21 mouse cellular contexts compared by ENCODE assay signal in genomic region chr10:87753483-87753882, GRCm38 (mm10).
"Had no signal": no experiment of that assay in that cellular context is flagged by ENCODE, and none has a peak within 500 bp of the region (broad histone marks: within the 10 kb centered on the region; RNA-seq: fewer than 3 reads in every experiment).

No protein-coding gene starts in this region.

- H3K4me2 ChIP-seq: lung, embryonic 15.5 days; midbrain, embryonic 12.5 days; neural tube, embryonic 13.5 days; neural tube, embryonic 15.5 days had no signal

- H3K27me3 ChIP-seq: lung, embryonic 15.5 days; midbrain, embryonic 12.5 days; neural tube, embryonic 13.5 days; neural tube, embryonic 15.5 days had no signal

- ATAC-seq: liver, postnatal 0 days; lung, postnatal 0 days; midbrain, embryonic 16.5 days had no signal

- H3K27ac ChIP-seq: lung, embryonic 15.5 days; midbrain, embryonic 10.5 days; midbrain, embryonic 12.5 days; neural tube, embryonic 13.5 days; neural tube, embryonic 15.5 days had no signal

- H3K4me1 ChIP-seq: lung, embryonic 15.5 days; midbrain, embryonic 10.5 days; midbrain, embryonic 12.5 days; neural tube, embryonic 13.5 days had no signal

- H3K4me3 ChIP-seq: lung, embryonic 15.5 days; midbrain, embryonic 10.5 days; midbrain, embryonic 12.5 days; myocyte; neural tube, embryonic 13.5 days; neural tube, embryonic 15.5 days had no signal

- H3K36me3 ChIP-seq: lung, embryonic 15.5 days; midbrain, embryonic 10.5 days; midbrain, embryonic 12.5 days; neural tube, embryonic 13.5 days; neural tube, embryonic 15.5 days had no signal

- DNase-seq: liver, postnatal 0 days; lung, adult 2 months; lung, postnatal 14 days; lung, postnatal 36 days; midbrain, embryonic 14.5 days; retina, postnatal 1 day; right cerebral cortex, adult 18-20 months; right cerebral cortex, postnatal 25 days; right cerebral cortex, postnatal 4 days; spleen, adult 18-20 months; thymus, adult 18-20 months; thymus, postnatal 14 days; thymus, postnatal 36 days had no signal

- H3K9me3 ChIP-seq: lung, embryonic 15.5 days; midbrain, embryonic 10.5 days; midbrain, embryonic 12.5 days; neural tube, embryonic 13.5 days; neural tube, embryonic 15.5 days had no signal

- H3K9ac ChIP-seq: liver, postnatal 0 days; lung, embryonic 15.5 days; midbrain, embryonic 12.5 days; neural tube, embryonic 13.5 days; neural tube, embryonic 15.5 days had no signal
